Mouse (Mus musculus): ENCODE results near the gene Pfas.

DNA sequence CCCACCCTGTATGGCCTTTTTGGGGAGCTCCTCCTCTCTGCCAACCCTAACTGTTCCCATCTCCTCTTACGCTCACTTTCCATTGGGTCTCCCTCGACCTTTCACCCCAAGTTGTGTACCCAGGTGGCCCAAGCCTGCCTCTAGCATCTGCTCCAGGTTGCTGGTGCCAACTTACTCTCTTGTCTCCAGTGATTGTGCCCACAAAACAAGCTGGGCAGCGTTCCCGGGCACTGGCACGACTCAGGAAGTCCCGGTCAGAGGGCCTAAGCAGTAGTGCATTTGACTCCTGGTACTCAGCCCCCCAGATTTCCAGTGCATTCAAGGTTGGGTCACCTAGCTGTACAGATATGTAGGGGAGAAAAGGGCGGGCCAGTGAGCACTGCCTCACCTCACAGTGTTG, 15.1 kb downstream of the Pfas start:
- TF ChIP-seq NRF1 (IDR thresholded peaks at IDR 0.05; ENCODE audit: insufficient read depth, low read depth, low read length, poor library complexity, severe bottlenecking) (no peak), POLR2A (IDR thresholded peaks at IDR 0.05; ENCODE audit: control insufficient read depth in 1 of 2, insufficient read depth in 1 of 2, low read depth in 1 of 2, low read length in 2 of 2, poor library complexity in 1 of 2) (no peak; a peak in 1 of 4 replicates), MAFK (IDR thresholded peaks at IDR 0.05; ENCODE audit: borderline replicate concordance, low read depth, low read length) (no peak), MAX (IDR thresholded peaks at IDR 0.05; ENCODE audit: low read length) (no peak), CTCF (IDR thresholded peaks at IDR 0.05 in 2 of 3, conservative IDR thresholded peaks at IDR 0.05 in 1 of 3; ENCODE audit: control insufficient read depth in 1 of 3, insufficient read depth in 1 of 3, low read depth in 2 of 3, low read length in 3 of 3, poor library complexity in 1 of 3, severe bottlenecking in 1 of 3) (no peak), MYB (IDR thresholded peaks at IDR 0.05; ENCODE audit: low read depth, low read length) (no peak), KAT2A (conservative IDR thresholded peaks at IDR 0.05; ENCODE audit: low read depth, low read length) (no peak), MAZ (IDR thresholded peaks at IDR 0.05; ENCODE audit: low read depth, low read length) (no peak), POLR2AphosphoS2 (IDR thresholded peaks at IDR 0.05; ENCODE audit: low read length) (no peak)

Data from MEL (cell line).